In the genomic region with DNA sequence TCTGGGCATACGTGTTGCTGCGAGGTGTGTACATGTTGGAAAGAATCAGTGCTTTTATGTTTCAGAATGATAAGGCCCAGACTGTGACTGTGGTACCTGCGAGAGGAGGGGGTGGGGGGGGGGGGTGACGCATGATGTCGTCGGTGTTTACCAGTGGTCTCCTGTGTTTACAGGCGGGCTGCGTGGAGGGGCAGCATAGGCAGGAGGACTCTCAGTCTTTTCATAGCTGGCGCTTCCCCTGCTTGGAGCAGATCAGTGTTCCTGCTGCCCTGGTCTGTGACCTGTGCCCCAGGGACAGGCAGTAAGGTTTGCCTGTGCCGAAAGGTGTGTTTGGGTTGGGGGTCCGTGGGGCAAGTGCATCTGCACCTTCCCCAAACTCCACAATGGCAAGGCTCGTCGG, we compare ENCODE assay signal across 8 mouse cellular contexts. TPM values are rescaled to one million over a fixed set of nuclear protein-coding genes. Genes with fewer than 3 reads are reported as not detected.
A peak's percentile ranks its signal among the peaks of the same experiment; 100 is the strongest.
DNase-seq lines count a peak whose midpoint lies in the region; ATAC-seq lines count a peak whose summit lies in the region.

A gene (plus strand): TSS at position 232 of the 400 bp plus-strand sequence.

- H3K4me2 ChIP-seq in embryonic facial prominence, embryonic 12.5 days (replicated peaks): peak within 1 kb of the TSS; percentile 90
- H3K4me2 ChIP-seq in hindbrain, embryonic 15.5 days: peak within 1 kb of the TSS; percentile 92
- H3K4me2 ChIP-seq in midbrain, embryonic 16.5 days (ENCODE audit: low read length): peak within 1 kb of the TSS; percentile 87

- H3K4me3 ChIP-seq in embryonic facial prominence, embryonic 12.5 days: peak within 1 kb of the TSS; percentile 54
- peak within 1 kb of the TSS; percentile 43 for H3K4me3 ChIP-seq in hindbrain, embryonic 15.5 days
- H3K4me3 ChIP-seq in midbrain, embryonic 16.5 days (ENCODE audit: low read depth, low read length): peak within 1 kb of the TSS; percentile 51

- H3K36me3 ChIP-seq in embryonic facial prominence, embryonic 12.5 days: no peaks in the 10 kb centered on the region
- H3K36me3 ChIP-seq in hindbrain, embryonic 15.5 days: no peaks in the 10 kb centered on the region
- no peaks in the 10 kb centered on the region for H3K36me3 ChIP-seq in midbrain, embryonic 16.5 days (ENCODE audit: control insufficient read depth, insufficient read depth, low read length)

- H3K9ac ChIP-seq in embryonic facial prominence, embryonic 12.5 days: peak within 1 kb of the TSS; percentile 78
- H3K9ac ChIP-seq in hindbrain, embryonic 15.5 days: peak within 1 kb of the TSS; percentile 28; the same call in 1 of the 2 replicates
- H3K9ac ChIP-seq in midbrain, embryonic 16.5 days (ENCODE audit: low read depth, low read length): peak within 1 kb of the TSS; percentile 60

- H3K4me1 ChIP-seq in embryonic facial prominence, embryonic 12.5 days: peaks cover 61% of the 10 kb centered on the region
- peaks cover 42% of the 10 kb centered on the region for H3K4me1 ChIP-seq in hindbrain, embryonic 15.5 days (replicated peaks)
- peaks cover 31% of the 10 kb centered on the region for H3K4me1 ChIP-seq in midbrain, embryonic 16.5 days (ENCODE audit: control insufficient read depth, insufficient read depth, low read length)

- no peaks in the 10 kb centered on the region for H3K9me3 ChIP-seq in embryonic facial prominence, embryonic 12.5 days
- H3K9me3 ChIP-seq in hindbrain, embryonic 15.5 days: no peaks in the 10 kb centered on the region
- H3K9me3 ChIP-seq in midbrain, embryonic 16.5 days (replicated peaks; ENCODE audit: control insufficient read depth, low read length, poor library complexity, severe bottlenecking): no peaks in the 10 kb centered on the region

- no peak for DNase-seq in left cerebral cortex, adult 8-10 months (ENCODE audit: low spot score in 2 of 2)
- DNase-seq in left cerebral cortex, adult 18-20 months (ENCODE audit: low spot score in 2 of 2): no peak
- DNase-seq in left cerebral cortex, postnatal 4 days: no peak
- no peak for DNase-seq in right cerebral cortex, postnatal 14 days
- DNase-seq in left cerebral cortex, adult 11 months (ENCODE audit: low spot score): no peak

- no peak for ATAC-seq in embryonic facial prominence, embryonic 12.5 days (ENCODE audit: insufficient number of reproducible peaks, insufficient read depth, low FRiP score, low TSS enrichment)
- 0 out of 2 replicates have a peak, but pooled peaks have one; percentile 10 for ATAC-seq in hindbrain, embryonic 15.5 days (ENCODE audit: low FRiP score, low read depth)
- no peak for ATAC-seq in midbrain, embryonic 16.5 days

- H3K27ac ChIP-seq in embryonic facial prominence, embryonic 12.5 days: peak within 1 kb of the TSS; percentile 77
- no peak within 1 kb of the TSS for H3K27ac ChIP-seq in hindbrain, embryonic 15.5 days (replicated peaks)
- H3K27ac ChIP-seq in midbrain, embryonic 16.5 days (ENCODE audit: low read length): no peak within 1 kb of the TSS

- intact Hi-C loops in left cerebral cortex, postnatal 4 days (cut with DNase I): no loop called here

- WGBS in embryonic facial prominence, embryonic 12.5 days: 8% methylated on average over 13 of the region's 13 CpGs
- 12% methylated on average over 13 of the region's 13 CpGs for WGBS in hindbrain, embryonic 15.5 days
- WGBS in midbrain, embryonic 16.5 days: 9% methylated on average over 12 of the region's 13 CpGs

- H3K27me3 ChIP-seq in embryonic facial prominence, embryonic 12.5 days: peaks cover 56% of the 10 kb centered on the region
- H3K27me3 ChIP-seq in hindbrain, embryonic 15.5 days: peaks cover 47% of the 10 kb centered on the region
- peaks cover 43% of the 10 kb centered on the region for H3K27me3 ChIP-seq in midbrain, embryonic 16.5 days (ENCODE audit: control insufficient read depth, insufficient read depth, low read depth, low read length)

RNA-seq across cellular contexts. Expression of the gene that starts here (rescaled TPM):
- 10 to 100 TPM; 12.6 to 16.4 (median 13.7) TPM for total RNA-seq in left cerebral cortex, adult 8-10 months (2022)
- total RNA-seq in left cerebral cortex, adult 18-20 months (2021): 1 to 10 TPM; 4.7 to 7.5 TPM
- polyA plus RNA-seq in embryonic facial prominence, embryonic 12.5 days (2016; fragmentation: Nextera tagmentation; extraction: Ambion mirVana): 316 and 347 TPM in 2 replicates
- 56.8 and 61.4 TPM in 2 replicates for polyA plus RNA-seq in hindbrain, embryonic 15.5 days (2015; fragmentation: Nextera tagmentation; extraction: Ambion mirVana)
- polyA plus RNA-seq in midbrain, embryonic 16.5 days (2015; fragmentation: Nextera tagmentation; extraction: Ambion mirVana): 50.4 and 66.0 TPM in 2 replicates
- total RNA-seq in left cerebral cortex, postnatal 4 days (2021): 1 to 10 TPM; 2.6 to 4.6 TPM

Comparison
In these comparisons a context has a peak if more than half of its experiments do, and no peak if none do; other contexts are left out.
1. H3K9ac ChIP-seq: peak in every context shown above with its lines; median percentile 78 in embryonic facial prominence, embryonic 12.5 days; 60 in midbrain, embryonic 16.5 days; 28 in hindbrain, embryonic 15.5 days.